Mouse (Mus musculus): ENCODE results near the gene Msantd2.

- TF ChIP-seq EP300 (optimal IDR thresholded peaks at IDR 0.05) (no peak), CTCF (IDR thresholded peaks at IDR 0.05; ENCODE audit: low read depth) (no peak)
These were observed 28.8 kb upstream of the Msantd2 start for GRCm38 (mm10) chr9:37460043-37460960.

Measured in stomach, postnatal 0 days (tissue).